Mouse (Mus musculus) thymus, adult 2 months (tissue): ENCODE measurements at regions not wholly inside any gene's neighbourhood (a gene's known extent, or its start where the extent isn't known, plus 50 kb on each side); places are given as distances from the start of the nearest gene placed in this dataset.

Experiments
- DNase-seq: peaks from one replicate; pipeline ENCODE4 v3.0.0; 2021
- H3K27ac ChIP-seq: fragments of 200-500 bp; 2 replicates; pipeline ENCODE4 v1.5.1; 2012; ENCODE audit warnings: low read length, control low read depth; ENCODE audit not compliant: control insufficient read depth, insufficient read depth
- H3K27me3 ChIP-seq: fragments of 200-500 bp; 2 replicates; pipeline ENCODE4 v1.6.1; 2012; ENCODE audit warnings: mild to moderate bottlenecking, low read length, moderate library complexity, mixed read lengths; ENCODE audit not compliant: control insufficient read depth, insufficient read depth
- H3K36me3 ChIP-seq: fragments of 200-500 bp; 2 replicates; pipeline ENCODE4 v1.6.1; 2012; ENCODE audit warnings: mild to moderate bottlenecking, low read length, moderate library complexity; ENCODE audit not compliant: control insufficient read depth, insufficient read depth
- H3K4me1 ChIP-seq: fragments of 200-500 bp; replicated peaks from 2 replicates; pipeline ENCODE4 v1.6.1; 2012; ENCODE audit warnings: low read length; ENCODE audit not compliant: control insufficient read depth, insufficient read depth
- H3K4me3 ChIP-seq: fragments of 200-500 bp; 2 replicates; pipeline ENCODE4 v1.5.1; 2012; ENCODE audit warnings: mild to moderate bottlenecking, low read length, control low read depth, moderate library complexity; ENCODE audit not compliant: control insufficient read depth, insufficient read depth
- CTCF ChIP-seq: fragments of 200-500 bp; IDR thresholded peaks from 2 replicates; pipeline ENCODE4 v1.5.1; 2012; ENCODE audit warnings: mild to moderate bottlenecking, control low read depth, low read length, moderate library complexity, borderline replicate concordance; ENCODE audit not compliant: control insufficient read depth, poor library complexity, insufficient read depth; ENCODE audit errors: extremely low read depth
- POLR2A ChIP-seq: fragments of 200-500 bp; IDR thresholded peaks from 2 replicates; pipeline ENCODE4 v1.6.1; 2012; ENCODE audit warnings: mild to moderate bottlenecking, low read length, control low read depth, moderate library complexity; ENCODE audit not compliant: control insufficient read depth, poor library complexity, insufficient read depth; ENCODE audit errors: extremely low read depth
- WGBS: fragments of 180-500 bp; shearing (Covaris S2); methylation state at CpG from one replicate; pipeline ENCODE4 v1.1.7; 2018; 5-methylcytosine and 5-hydroxymethylcytosine counted together

DNA sequence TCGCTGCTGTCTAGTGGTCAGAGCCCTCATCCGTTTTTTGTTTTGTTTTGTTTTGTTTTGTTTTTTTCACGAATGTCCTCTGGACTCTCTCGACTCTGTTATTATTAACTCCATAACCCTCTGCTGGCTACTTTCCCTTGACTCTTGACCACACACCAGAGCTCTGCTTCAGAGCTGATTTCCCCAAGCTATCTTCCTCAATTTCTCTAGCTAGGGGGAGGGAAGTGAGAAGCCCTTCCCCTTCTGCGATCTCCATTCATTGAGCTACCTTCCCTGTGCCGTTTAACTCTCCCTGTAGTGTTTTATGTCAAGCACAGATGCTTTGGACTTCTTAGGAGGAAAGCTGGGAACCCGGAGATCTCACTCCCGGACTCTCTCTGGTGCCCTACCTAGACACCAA is 247.6 kb downstream of the Hlx start:
- Histone ChIP-seq H3K4me1 (no peaks in the 10 kb centered on the region), H3K27me3 (no peaks in the 10 kb centered on the region), H3K27ac (no peak overlapping the region), H3K36me3 (no peaks in the 10 kb centered on the region), H3K4me3 (no peak overlapping the region)
- TF ChIP-seq POLR2A = no peak
- no peak for TF ChIP-seq CTCF
- no peak for DNase-seq
- whole genome bisulfite sequencing = 44% methylated on average over 8 of the region's 8 CpGs

DNA sequence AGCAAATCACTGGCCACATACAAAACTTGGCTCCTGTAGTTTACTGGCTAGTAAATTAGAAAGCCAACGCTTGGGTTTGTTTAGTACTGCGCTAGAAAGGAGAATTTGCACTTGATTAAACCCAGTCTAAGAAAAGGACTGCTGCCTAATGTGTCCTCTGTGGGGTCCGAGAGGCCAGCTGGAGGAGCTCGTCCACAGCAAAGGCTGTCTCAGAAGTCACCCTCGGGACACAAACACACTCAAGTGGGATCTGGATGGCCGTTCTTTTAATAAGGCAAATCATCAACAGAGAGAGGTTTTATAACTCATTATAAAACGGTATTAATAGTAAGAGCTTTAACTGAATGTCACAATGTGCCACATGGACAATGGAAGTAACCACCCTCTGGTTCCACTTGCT is 249.0 kb downstream of the Hlx start:
- no peak overlapping the region for H3K27ac ChIP-seq
- TF ChIP-seq CTCF = no peak
- WGBS = 98% methylated on average over 7 of the region's 7 CpGs

DNA sequence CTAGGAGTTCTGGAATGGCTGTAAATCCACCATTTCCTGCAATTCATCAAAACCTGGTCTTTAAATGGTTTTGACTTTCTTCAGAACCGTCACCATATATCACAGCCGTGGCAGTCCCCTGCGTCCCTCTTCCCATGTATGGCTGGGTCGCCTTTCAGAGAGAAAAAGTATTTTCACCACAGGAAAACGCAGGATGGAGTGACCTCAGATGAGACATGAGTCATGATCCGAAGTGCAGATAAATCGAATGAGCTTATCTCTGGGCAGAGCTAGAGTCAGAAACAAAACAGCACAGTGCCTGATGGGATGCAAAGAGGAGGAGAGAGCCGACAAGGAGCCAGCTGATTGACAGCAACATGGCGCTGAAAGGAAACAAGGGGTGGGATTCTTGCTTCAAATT is 250.4 kb downstream of the Hlx start:
- Histone ChIP-seq H3K4me3 (no peak overlapping the region), H3K27ac (no peak overlapping the region), H3K36me3 (no peaks in the 10 kb centered on the region), H3K27me3 (no peaks in the 10 kb centered on the region), H3K4me1 (no peaks in the 10 kb centered on the region)
- DNase-seq = no peak
- TF ChIP-seq CTCF = no peak
- TF ChIP-seq POLR2A = no peak
- WGBS = 86% methylated on average over 9 of the region's 9 CpGs

More for the DNA sequence above, 249.0 kb downstream of the Hlx start:
- H3K4me1 ChIP-seq = no peaks in the 10 kb centered on the region
- H3K4me3 ChIP-seq = no peak overlapping the region
- DNase-seq = no peak
- no peaks in the 10 kb centered on the region for H3K27me3 ChIP-seq
- H3K36me3 ChIP-seq = no peaks in the 10 kb centered on the region

DNA sequence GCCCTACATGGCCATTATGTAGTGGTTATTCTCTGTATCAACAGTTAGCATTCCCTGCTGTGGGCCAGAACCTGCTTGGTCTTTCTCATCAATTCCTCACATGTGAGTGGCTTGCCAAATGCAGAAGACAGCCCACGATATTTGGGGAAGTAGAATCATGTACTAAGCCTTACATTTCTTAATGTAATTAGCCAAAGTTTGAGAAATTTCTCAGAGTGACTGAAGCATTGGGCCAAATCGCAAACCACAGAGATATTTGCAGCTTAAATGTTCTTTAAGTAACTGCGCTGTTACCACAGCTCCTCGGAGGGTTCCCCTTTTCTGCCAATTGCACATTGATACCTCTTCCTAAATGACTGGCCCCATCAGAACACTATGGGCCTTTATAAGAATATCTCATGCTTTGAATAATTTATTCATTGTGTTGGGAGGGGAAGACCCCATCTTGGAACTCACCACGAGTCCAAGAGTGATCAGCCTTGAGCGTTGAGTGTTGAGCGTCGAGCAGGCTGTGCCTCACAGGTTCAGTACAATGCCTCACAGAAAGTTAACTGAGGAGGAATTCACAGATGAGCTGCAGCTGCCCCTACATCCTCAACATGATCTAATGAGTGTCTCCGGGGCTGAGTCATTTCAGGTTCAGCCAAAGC is 251.7 kb downstream of the Hlx start:
- Histone ChIP-seq H3K4me1 (no peaks in the 10 kb centered on the region), H3K36me3 (no peaks in the 10 kb centered on the region), H3K27me3 (no peaks in the 10 kb centered on the region), H3K4me3 (no peak overlapping the region), H3K27ac (no peak overlapping the region)
- DNase-seq = no peak
- 35% methylated on average over 9 of the region's 9 CpGs for WGBS
- TF ChIP-seq CTCF (no peak), POLR2A (no peak)

DNA sequence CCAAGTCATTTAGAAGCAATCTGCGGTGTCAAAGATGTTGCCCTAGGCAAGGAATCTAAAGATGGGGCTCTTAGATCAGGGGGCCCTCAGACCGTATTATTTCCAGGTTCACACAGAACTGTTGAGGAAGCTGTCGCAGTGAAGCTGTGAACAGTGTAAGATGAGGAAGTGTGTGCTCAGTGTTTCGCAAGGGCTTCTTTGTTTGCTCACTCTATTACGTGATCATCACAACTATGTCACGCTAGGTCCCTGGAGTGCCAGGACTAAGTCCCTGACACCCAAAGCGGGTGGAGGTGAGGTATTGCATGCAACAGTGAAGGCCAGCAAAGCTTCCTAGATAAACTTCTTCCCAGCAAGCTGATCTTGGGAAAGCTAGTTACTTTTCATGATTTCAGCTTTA is 254.4 kb downstream of the Hlx start:
- H3K4me1 ChIP-seq = no peaks in the 10 kb centered on the region
- no peaks in the 10 kb centered on the region for H3K36me3 ChIP-seq
- no peak for DNase-seq
- TF ChIP-seq CTCF = no peak
- no peak for TF ChIP-seq POLR2A
- WGBS = 60% methylated on average over 7 of the region's 7 CpGs
- no peak overlapping the region for H3K27ac ChIP-seq
- H3K4me3 ChIP-seq = no peak overlapping the region
- no peaks in the 10 kb centered on the region for H3K27me3 ChIP-seq

DNA sequence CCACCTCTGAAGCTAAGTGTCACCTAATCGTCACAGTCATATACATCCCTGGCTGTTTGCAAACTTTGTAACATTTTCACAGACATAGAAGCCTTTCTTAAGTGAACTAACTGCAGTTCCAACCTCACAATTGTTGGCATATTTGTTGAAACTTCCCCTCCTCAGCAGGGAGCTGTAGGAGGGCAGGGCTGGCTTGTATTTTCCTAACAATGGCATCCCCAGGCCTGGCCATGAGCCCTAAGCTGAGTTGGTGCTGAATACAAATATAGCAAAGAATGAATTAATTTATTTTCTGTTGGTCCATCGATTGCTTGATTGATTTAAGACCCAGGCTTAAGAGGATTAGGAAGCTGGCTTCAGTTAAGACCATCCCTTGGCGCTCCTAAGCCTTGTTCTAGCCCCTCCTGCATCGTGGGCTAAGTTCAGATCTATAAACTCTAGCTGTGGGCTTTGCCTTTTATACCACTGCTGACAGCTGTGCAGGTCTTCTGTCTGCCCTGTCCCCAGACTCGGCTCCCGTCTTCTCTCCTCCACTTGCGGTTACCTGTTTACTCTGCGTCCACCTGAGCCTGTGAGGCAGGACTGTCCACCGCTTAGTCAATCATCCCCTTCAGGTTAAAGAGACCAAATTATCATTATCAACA is 269.8 kb downstream of the Hlx start:
- H3K36me3 ChIP-seq = no peaks in the 10 kb centered on the region
- no peaks in the 10 kb centered on the region for H3K27me3 ChIP-seq
- H3K27ac ChIP-seq = no peak overlapping the region
- H3K4me1 ChIP-seq = peaks cover 6% of the 10 kb centered on the region
- no peak overlapping the region for H3K4me3 ChIP-seq
- DNase-seq = no peak
- TF ChIP-seq CTCF (no peak), POLR2A (no peak)
- 91% methylated on average over 9 of the region's 9 CpGs for WGBS

DNA sequence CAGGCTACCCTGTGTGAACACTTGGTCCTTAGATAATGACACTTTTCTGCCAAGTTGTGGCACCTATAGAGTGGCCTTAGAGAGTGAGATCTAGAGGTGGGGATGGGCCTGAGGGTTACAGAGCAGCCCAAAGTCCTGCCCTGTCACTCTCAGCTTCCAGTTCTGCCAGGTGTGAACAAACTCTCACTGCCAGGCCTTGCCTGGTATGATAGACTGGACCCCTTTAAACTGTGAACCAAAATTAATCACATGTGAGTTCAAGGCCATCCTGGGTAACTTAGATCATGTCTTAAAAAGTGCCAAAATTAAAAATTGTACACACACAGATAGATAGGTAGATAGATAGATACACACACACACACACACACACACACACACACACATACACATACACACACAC is 271.0 kb downstream of the Hlx start:
- H3K4me3 ChIP-seq = no peak overlapping the region
- no peak for DNase-seq
- no peaks in the 10 kb centered on the region for H3K27me3 ChIP-seq
- no peaks in the 10 kb centered on the region for H3K4me1 ChIP-seq
- TF ChIP-seq CTCF = no peak
- TF ChIP-seq POLR2A = no peak
- H3K36me3 ChIP-seq = no peaks in the 10 kb centered on the region
- H3K27ac ChIP-seq = no peak overlapping the region
